Mouse (Mus musculus) bone marrow, adult 2 months (tissue): ENCODE results near the gene Eaf1. TPM values are rescaled to one million over a fixed set of nuclear protein-coding genes. Genes with fewer than 3 reads are reported as not detected.

Experiments
- H3K27ac ChIP-seq: fragments of 200-500 bp; 2 replicates; pipeline ENCODE4 v1.5.1; 2012; ENCODE audit warnings: low read depth, mild to moderate bottlenecking, control low read depth, inconsistent platforms, low read length; ENCODE audit not compliant: control insufficient read depth, poor library complexity, insufficient read depth
- H3K4me1 ChIP-seq: fragments of 200-500 bp; 2 replicates; pipeline ENCODE4 v1.6.1; 2011; ENCODE audit warnings: low read length; ENCODE audit not compliant: control insufficient read depth, insufficient read depth
- H3K4me3 ChIP-seq: fragments of 200-500 bp; replicated peaks from 2 replicates; pipeline ENCODE3; 2011; ENCODE audit warnings: mild to moderate bottlenecking, low read depth, low read length, control low read depth; ENCODE audit not compliant: control insufficient read depth
- CTCF ChIP-seq: fragments of 200-500 bp; IDR thresholded peaks from 2 replicates; pipeline ENCODE4 v1.5.1; 2011; ENCODE audit warnings: low read length, control low read depth; ENCODE audit not compliant: control insufficient read depth, insufficient read depth
- POLR2A ChIP-seq: fragments of 200-500 bp; IDR thresholded peaks from 2 replicates; pipeline ENCODE4 v1.6.1; 2011; ENCODE audit warnings: low read depth, mild to moderate bottlenecking, control low read depth, low read length, borderline replicate concordance; ENCODE audit not compliant: control insufficient read depth
- WGBS: fragments of 180-500 bp; shearing (Covaris S2); methylation state at CpG from one replicate; pipeline ENCODE4 v1.1.7; 2018; 5-methylcytosine and 5-hydroxymethylcytosine counted together
- polyA plus RNA-seq: library from polyadenylated mRNA; stranded (reverse); fragments of >200 nt; gene quantifications from 2 replicates; pipeline ENCODE4 v1.2.4, GENCODE M21; 2011; ENCODE audit warnings: low replicate concordance; ENCODE audit not compliant: missing spikeins, insufficient read depth, insufficient read length

The Eaf1 gene
- polyA plus RNA-seq, 1 experiment: 16.2 TPM

GRCm38 (mm10) chr14:31555021-31555420, 60.8 kb downstream of the Eaf1 start:
- 76% methylated on average over 7 of the region's 7 CpGs for WGBS
- Histone ChIP-seq H3K27ac (no peak overlapping the region), H3K4me3 (no peak overlapping the region), H3K4me1 (no peaks in the 10 kb centered on the region)
- no peak for TF ChIP-seq CTCF
- no peak for TF ChIP-seq POLR2A

- TF ChIP-seq CTCF (no peak), POLR2A (no peak)
- no peak overlapping the region for H3K4me3 ChIP-seq
- WGBS: 71% methylated on average over 14 of the region's 14 CpGs
- H3K4me1 ChIP-seq: no peaks in the 10 kb centered on the region
- peak overlapping the region; percentile 45 for H3K27ac ChIP-seq
Measured at GRCm38 (mm10) chr14:31555963-31556434, 61.8 kb downstream of the Eaf1 start.

GRCm38 (mm10) chr14:31556526-31557260, 62.5 kb downstream of the Eaf1 start:
- no peak overlapping the region for H3K4me3 ChIP-seq
- no peak overlapping the region for H3K27ac ChIP-seq
- no peaks in the 10 kb centered on the region for H3K4me1 ChIP-seq
- no peak for TF ChIP-seq POLR2A
- no peak for TF ChIP-seq CTCF
- WGBS: 62% methylated on average over 9 of the region's 9 CpGs

- 76% methylated on average over 8 of the region's 8 CpGs for WGBS
- Histone ChIP-seq H3K27ac (no peak overlapping the region), H3K4me1 (no peaks in the 10 kb centered on the region), H3K4me3 (no peak overlapping the region)
- TF ChIP-seq POLR2A (no peak), CTCF (no peak)
Measured at GRCm38 (mm10) chr14:31557273-31557672, 63.1 kb downstream of the Eaf1 start.

GRCm38 (mm10) chr14:31557784-31558183, 63.6 kb downstream of the Eaf1 start:
- 79% methylated on average over 9 of the region's 9 CpGs for WGBS

GRCm38 (mm10) chr14:31559216-31559615, 65.0 kb downstream of the Eaf1 start:
- H3K27ac ChIP-seq: no peak overlapping the region
- H3K4me1 ChIP-seq: no peaks in the 10 kb centered on the region
- TF ChIP-seq POLR2A (no peak), CTCF (no peak)
- WGBS: 33% methylated on average over 5 of the region's 5 CpGs
- H3K4me3 ChIP-seq: no peak overlapping the region

More at GRCm38 (mm10) chr14:31557784-31558183, 63.6 kb downstream of the Eaf1 start:
- Histone ChIP-seq H3K4me1 (no peaks in the 10 kb centered on the region), H3K4me3 (no peak overlapping the region), H3K27ac (no peak overlapping the region)
- TF ChIP-seq POLR2A: no peak
- TF ChIP-seq CTCF: no peak

Other genes starting within 250 kb of the Eaf1 start
- 4.5 and 9.9 TPM in 2 replicates for gene Phf7, start 243.1 kb upstream of the Eaf1 start, polyA plus RNA-seq
- 15.9 and 26.9 TPM in 2 replicates for gene Bap1, start 242.9 kb upstream of the Eaf1 start, polyA plus RNA-seq
- gene Dnah1, start 170.5 kb upstream of the Eaf1 start, polyA plus RNA-seq: 0.13 and 0.27 TPM in 2 replicates
- gene Capn7, start 157.8 kb upstream of the Eaf1 start, polyA plus RNA-seq: 13.1 and 14.8 TPM in 2 replicates
- 14.6 and 24.0 TPM in 2 replicates for gene Sh3bp5, start 58.3 kb upstream of the Eaf1 start, polyA plus RNA-seq
- gene Mettl6, start 641 bp downstream of the Eaf1 start, polyA plus RNA-seq: 15.7 and 33.7 TPM in 2 replicates
- gene Colq, start 96.9 kb downstream of the Eaf1 start, polyA plus RNA-seq: 1.1 and 2.4 TPM in 2 replicates
- gene Gm49387, start 146.5 kb downstream of the Eaf1 start, polyA plus RNA-seq: not detected in 2 replicates
- 2.1 and 2.5 TPM in 2 replicates for gene Btd, start 146.6 kb downstream of the Eaf1 start, polyA plus RNA-seq
- gene Hacl1, start 146.9 kb downstream of the Eaf1 start, polyA plus RNA-seq: 11.8 and 19.6 TPM in 2 replicates